Mouse (Mus musculus): ENCODE measurements at regions not wholly inside any gene's neighbourhood (a gene's known extent, or its start where the extent isn't known, plus 50 kb on each side); places are given as distances from the start of the nearest gene placed in this dataset.

GRCm38 (mm10) chr3:150493433-150494045 is 944.1 kb upstream of the Adgrl4 start:
- Histone ChIP-seq H3K36me3 (no peaks in the 10 kb centered on the region), H3K27me3 (no peaks in the 10 kb centered on the region), H3K27ac (replicated peaks) (no peak overlapping the region), H3K4me1 (no peaks in the 10 kb centered on the region), H3K4me3 (no peak overlapping the region), H3K9me3 (no peaks in the 10 kb centered on the region), H3K4me2 (replicated peaks) (no peak overlapping the region), H3K9ac (replicated peaks) (no peak overlapping the region)
- 86% methylated on average over 2 of the region's 2 CpGs for WGBS
- ATAC-seq (replicated peaks), result no peak

DNA sequence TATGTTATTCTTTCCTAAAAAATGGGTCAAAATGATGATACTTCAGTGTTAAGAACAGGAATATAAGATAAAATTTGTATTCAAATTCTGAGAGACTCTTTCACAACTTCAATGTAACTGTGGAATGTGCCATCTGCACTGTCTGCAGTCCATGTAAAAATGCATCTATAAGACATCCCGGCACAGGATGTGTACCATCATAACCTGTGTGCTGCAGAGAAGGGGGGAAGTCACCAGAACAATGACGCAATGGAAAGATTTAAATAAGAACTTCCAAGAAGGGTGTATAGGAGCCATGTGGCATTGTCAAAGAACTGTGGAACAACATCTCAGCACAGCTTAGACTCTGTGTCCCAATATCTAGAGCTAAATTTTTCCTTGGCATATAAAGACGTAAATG is 906.7 kb upstream of the Adgrl4 start:
- Histone ChIP-seq H3K36me3 (no peaks in the 10 kb centered on the region), H3K9me3 (no peaks in the 10 kb centered on the region), H3K9ac (replicated peaks) (no peak overlapping the region), H3K27ac (replicated peaks) (no peak overlapping the region), H3K4me3 (no peak overlapping the region), H3K4me2 (replicated peaks) (no peak overlapping the region), H3K4me1 (no peaks in the 10 kb centered on the region), H3K27me3 (no peaks in the 10 kb centered on the region)
- ATAC-seq (replicated peaks), result no peak
- WGBS, result 91% methylated on average over 3 of the region's 3 CpGs

- Histone ChIP-seq H3K4me2 (replicated peaks) (no peak overlapping the region), H3K27ac (replicated peaks) (no peak overlapping the region), H3K4me3 (no peak overlapping the region), H3K4me1 (no peaks in the 10 kb centered on the region), H3K27me3 (no peaks in the 10 kb centered on the region), H3K36me3 (no peaks in the 10 kb centered on the region), H3K9ac (replicated peaks) (no peak overlapping the region), H3K9me3 (no peaks in the 10 kb centered on the region)
- WGBS, result 90% methylated on average over 5 of the region's 5 CpGs
- ATAC-seq (replicated peaks), result no peak
These were observed 894.6 kb upstream of the Adgrl4 start for GRCm38 (mm10) chr3:150543118-150543517.

- ATAC-seq (replicated peaks), result no peak
- Histone ChIP-seq H3K4me2 (replicated peaks) (no peak overlapping the region), H3K9ac (replicated peaks) (no peak overlapping the region), H3K4me1 (no peaks in the 10 kb centered on the region), H3K36me3 (no peaks in the 10 kb centered on the region), H3K27me3 (no peaks in the 10 kb centered on the region), H3K27ac (replicated peaks) (no peak overlapping the region), H3K4me3 (no peak overlapping the region), H3K9me3 (no peaks in the 10 kb centered on the region)
- WGBS, result 56% methylated on average over 1 of the region's 1 CpGs
These were observed 849.2 kb upstream of the Adgrl4 start for GRCm38 (mm10) chr3:150588474-150588873.

GRCm38 (mm10) chr3:150590978-150591377 is 846.7 kb upstream of the Adgrl4 start:
- H3K36me3 ChIP-seq, result no peaks in the 10 kb centered on the region
- WGBS, result 89% methylated on average over 2 of the region's 2 CpGs
- no peak overlapping the region for H3K4me3 ChIP-seq
- H3K4me2 ChIP-seq (replicated peaks), result no peak overlapping the region
- ATAC-seq (replicated peaks), result no peak
- no peaks in the 10 kb centered on the region for H3K4me1 ChIP-seq
- H3K9me3 ChIP-seq, result no peaks in the 10 kb centered on the region
- H3K27ac ChIP-seq (replicated peaks), result no peak overlapping the region
- H3K9ac ChIP-seq (replicated peaks), result no peak overlapping the region
- no peaks in the 10 kb centered on the region for H3K27me3 ChIP-seq

DNA sequence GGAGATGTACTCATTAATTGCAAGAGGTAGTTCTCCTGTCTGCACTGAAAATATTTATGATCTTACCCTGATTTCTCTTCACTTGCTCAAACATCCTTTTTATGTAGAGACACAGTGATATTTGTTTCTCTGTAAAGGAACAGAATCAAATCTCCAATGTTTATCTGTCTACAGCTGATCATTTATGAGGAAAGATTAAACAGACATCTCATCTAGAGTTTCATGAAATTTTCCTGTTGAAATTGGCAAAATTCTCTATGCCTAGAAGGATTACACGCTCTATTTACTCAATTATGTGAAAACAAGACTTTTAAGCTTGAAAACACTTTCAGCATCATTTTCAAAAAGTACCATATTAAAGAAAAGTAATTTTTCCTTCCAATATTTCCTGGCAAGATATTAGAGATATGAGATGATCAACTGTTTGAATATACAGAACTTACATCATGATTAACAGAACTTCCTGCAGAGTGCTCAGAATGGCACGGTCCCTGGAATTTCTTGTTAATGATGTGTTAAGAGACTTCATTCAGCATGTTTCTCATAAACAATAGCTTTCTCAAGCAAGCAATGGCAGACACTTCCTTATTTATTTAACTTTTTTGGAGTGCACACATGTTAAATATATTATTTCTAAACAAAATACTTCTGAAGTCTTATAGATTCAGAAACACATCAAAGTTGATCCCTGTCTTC is 834.1 kb upstream of the Adgrl4 start:
- Histone ChIP-seq H3K27me3 (no peaks in the 10 kb centered on the region), H3K9ac (replicated peaks) (no peak overlapping the region), H3K27ac (replicated peaks) (no peak overlapping the region), H3K4me1 (no peaks in the 10 kb centered on the region), H3K9me3 (no peaks in the 10 kb centered on the region), H3K4me3 (no peak overlapping the region), H3K36me3 (no peaks in the 10 kb centered on the region), H3K4me2 (replicated peaks) (no peak overlapping the region)
- no peak for ATAC-seq (replicated peaks)
- 70% methylated on average over 2 of the region's 2 CpGs for WGBS

- no peak overlapping the region for H3K9ac ChIP-seq (replicated peaks)
- no peaks in the 10 kb centered on the region for H3K4me1 ChIP-seq
- H3K27ac ChIP-seq (replicated peaks), result no peak overlapping the region
- no peaks in the 10 kb centered on the region for H3K9me3 ChIP-seq
- no peaks in the 10 kb centered on the region for H3K36me3 ChIP-seq
- WGBS, result 61% methylated on average over 15 of the region's 15 CpGs
- H3K4me3 ChIP-seq, result no peak overlapping the region
- H3K27me3 ChIP-seq, result no peaks in the 10 kb centered on the region
- H3K4me2 ChIP-seq (replicated peaks), result no peak overlapping the region
- ATAC-seq (replicated peaks), result peak; percentile 72
These were observed 827.0 kb upstream of the Adgrl4 start for GRCm38 (mm10) chr3:150610681-150611101.

- H3K4me3 ChIP-seq, result no peak overlapping the region
- 94% methylated on average over 3 of the region's 3 CpGs for WGBS
- H3K9ac ChIP-seq (replicated peaks), result no peak overlapping the region
- H3K36me3 ChIP-seq, result no peaks in the 10 kb centered on the region
- no peak for ATAC-seq (replicated peaks)
- no peaks in the 10 kb centered on the region for H3K9me3 ChIP-seq
- H3K27me3 ChIP-seq, result no peaks in the 10 kb centered on the region
- H3K4me1 ChIP-seq, result no peaks in the 10 kb centered on the region
- no peak overlapping the region for H3K27ac ChIP-seq (replicated peaks)
- H3K4me2 ChIP-seq (replicated peaks), result no peak overlapping the region
These were observed 800.1 kb upstream of the Adgrl4 start for GRCm38 (mm10) chr3:150637544-150637943.

DNA sequence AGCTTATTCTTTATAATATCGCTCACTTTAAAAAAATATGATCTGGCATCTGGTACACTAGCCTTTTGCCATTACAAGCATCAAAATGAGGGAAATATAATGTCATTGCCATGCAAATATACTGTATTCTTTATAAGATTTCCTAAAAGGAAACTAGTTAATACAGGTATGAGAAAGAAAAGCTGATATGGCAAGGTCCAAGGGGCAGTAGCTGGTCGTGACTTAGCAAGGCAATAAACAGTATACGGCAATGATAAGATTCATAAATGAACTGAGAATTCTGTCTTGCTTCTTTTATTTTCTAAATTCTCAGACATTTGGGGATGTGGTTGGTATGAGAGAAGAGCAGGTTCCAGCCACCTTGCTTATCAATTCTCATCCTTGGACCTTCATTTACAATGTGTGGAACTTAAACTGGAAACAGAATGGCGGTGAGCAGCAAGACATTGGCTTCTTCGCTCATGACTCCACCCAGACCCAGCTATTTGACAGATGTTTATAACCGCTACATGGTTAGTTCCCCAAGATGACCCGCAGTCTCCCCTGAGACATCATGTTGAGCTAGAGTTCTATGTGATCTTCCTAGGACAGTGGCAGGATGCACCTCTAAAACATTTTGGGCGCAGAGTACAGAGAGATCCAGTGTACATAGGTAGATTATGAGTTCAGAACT is 797.5 kb upstream of the Adgrl4 start:
- no peaks in the 10 kb centered on the region for H3K9me3 ChIP-seq
- no peak overlapping the region for H3K9ac ChIP-seq (replicated peaks)
- no peak overlapping the region for H3K4me3 ChIP-seq
- no peak overlapping the region for H3K27ac ChIP-seq (replicated peaks)
- WGBS, result 94% methylated on average over 8 of the region's 8 CpGs
- H3K27me3 ChIP-seq, result no peaks in the 10 kb centered on the region
- H3K36me3 ChIP-seq, result no peaks in the 10 kb centered on the region
- ATAC-seq (replicated peaks), result no peak
- H3K4me1 ChIP-seq, result no peaks in the 10 kb centered on the region
- H3K4me2 ChIP-seq (replicated peaks), result no peak overlapping the region

- Histone ChIP-seq H3K4me1 (0 out of 2 replicates have a peak, but pooled peaks cover 2% of the 10 kb centered on the region), H3K4me3 (no peak overlapping the region), H3K27ac (replicated peaks) (no peak overlapping the region), H3K4me2 (replicated peaks) (no peak overlapping the region), H3K36me3 (no peaks in the 10 kb centered on the region), H3K27me3 (no peaks in the 10 kb centered on the region), H3K9me3 (no peaks in the 10 kb centered on the region), H3K9ac (replicated peaks) (no peak overlapping the region)
- 0 out of 2 replicates have a peak, but pooled peaks have one; percentile 66 for ATAC-seq (replicated peaks)
- 71% methylated on average over 3 of the region's 3 CpGs for WGBS
These were observed 789.6 kb upstream of the Adgrl4 start for GRCm38 (mm10) chr3:150648040-150648439.

DNA sequence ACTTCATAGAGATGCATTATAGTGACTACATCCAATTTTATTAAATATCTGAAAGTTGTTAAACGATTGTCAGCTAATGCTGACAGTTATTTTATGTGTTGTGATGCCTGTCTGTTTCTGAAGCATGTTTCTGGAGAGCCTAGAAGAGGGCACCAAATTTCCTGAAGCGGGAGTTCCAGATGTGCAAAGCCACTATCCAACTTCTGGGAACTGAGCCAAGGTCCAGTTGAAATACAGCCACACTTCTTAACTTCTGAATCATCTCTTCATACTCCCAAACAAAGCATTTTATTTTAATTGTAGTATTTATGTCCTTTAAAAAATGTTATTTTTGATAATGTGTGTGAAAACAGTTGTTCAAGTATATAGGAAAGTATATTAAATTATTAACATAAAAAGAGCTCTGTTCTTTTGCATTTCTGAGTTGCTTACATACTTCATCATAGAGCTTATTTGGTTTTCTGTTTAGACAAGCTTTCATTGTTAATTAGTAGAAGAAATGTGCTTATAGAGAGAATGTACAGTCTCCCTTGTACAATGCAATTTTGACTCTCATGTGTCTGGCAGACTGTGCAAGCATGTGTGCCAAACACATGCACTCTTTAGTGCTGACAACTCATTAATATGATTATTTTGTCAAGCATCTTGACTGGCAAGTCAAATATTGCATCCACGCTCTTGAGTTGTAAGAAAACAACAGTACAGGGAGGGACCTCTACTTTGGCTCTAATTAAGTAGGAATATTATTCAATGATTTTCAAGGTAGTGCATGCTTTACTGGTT is 787.7 kb upstream of the Adgrl4 start:
- Histone ChIP-seq H3K27me3 (no peaks in the 10 kb centered on the region), H3K4me1 (0 out of 2 replicates have a peak, but pooled peaks cover 2% of the 10 kb centered on the region), H3K9ac (replicated peaks) (no peak overlapping the region), H3K9me3 (no peaks in the 10 kb centered on the region), H3K27ac (replicated peaks) (no peak overlapping the region), H3K36me3 (no peaks in the 10 kb centered on the region), H3K4me2 (replicated peaks) (no peak overlapping the region), H3K4me3 (no peak overlapping the region)
- 70% methylated on average over 3 of the region's 3 CpGs for WGBS
- ATAC-seq (replicated peaks), result peak; percentile 86

DNA sequence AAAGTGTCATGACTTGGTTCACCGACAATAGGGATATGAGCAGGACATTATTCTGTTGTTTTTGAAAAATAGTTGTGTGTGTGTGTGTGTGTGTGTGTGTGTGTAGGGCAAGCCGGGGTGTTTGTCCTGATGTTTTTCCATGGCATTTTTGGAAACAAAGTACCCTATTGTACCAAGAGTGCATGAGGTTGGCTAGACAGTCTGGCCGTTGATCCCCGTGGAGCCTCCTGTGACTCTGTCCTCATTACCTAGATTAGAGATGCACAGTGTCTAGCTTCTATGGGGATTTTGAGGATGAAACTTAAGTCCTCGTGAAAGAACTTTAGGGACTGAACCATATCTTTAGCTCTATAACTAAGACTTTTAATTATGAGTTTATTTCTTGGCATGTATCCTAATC is 741.9 kb upstream of the Adgrl4 start:
- no peak overlapping the region for H3K27ac ChIP-seq (replicated peaks)
- H3K4me2 ChIP-seq (replicated peaks), result no peak overlapping the region
- H3K4me1 ChIP-seq, result no peaks in the 10 kb centered on the region
- no peak for ATAC-seq (replicated peaks)
- no peaks in the 10 kb centered on the region for H3K36me3 ChIP-seq
- H3K9me3 ChIP-seq, result no peaks in the 10 kb centered on the region
- H3K4me3 ChIP-seq, result no peak overlapping the region
- 79% methylated on average over 5 of the region's 5 CpGs for WGBS
- H3K27me3 ChIP-seq, result no peaks in the 10 kb centered on the region
- no peak overlapping the region for H3K9ac ChIP-seq (replicated peaks)
